Mouse (Mus musculus) liver, embryonic 11.5 days (tissue): ENCODE results near the gene Fam102a. TPM values are rescaled to one million over a fixed set of nuclear protein-coding genes. Genes with fewer than 3 reads are reported as not detected.

ENCODE experiments used
- ATAC-seq: fragments of 200-750 bp; cut with Nextera tagmentation; replicated peaks from 2 replicates; pipeline ENCODE4 v1.8.0; 2017; ENCODE audit warnings: moderate number of reproducible peaks, mild to moderate bottlenecking, moderate TSS enrichment, moderate library complexity; ENCODE audit not compliant: low FRiP score
- DNase-seq: peaks from one replicate; pipeline ENCODE4 v3.0.0-alpha.2; 2017; ENCODE audit warnings: low spot score
- H3K27ac ChIP-seq: fragments of 300-500 bp; sonication (generic); 2 replicates; pipeline ENCODE4 v1.5.1; 2014; ENCODE audit warnings: mild to moderate bottlenecking, low read depth, low read length, control low read depth
- H3K27me3 ChIP-seq: fragments of 300-500 bp; sonication (generic); replicated peaks from 2 replicates; pipeline ENCODE4 v1.6.1; 2014; ENCODE audit warnings: low read length, mixed read lengths; ENCODE audit not compliant: control insufficient read depth, insufficient read depth
- H3K36me3 ChIP-seq: fragments of 300-500 bp; sonication (generic); 2 replicates; pipeline ENCODE4 v1.6.1; 2014; ENCODE audit warnings: mild to moderate bottlenecking, low read length, moderate library complexity, mixed read lengths; ENCODE audit not compliant: control insufficient read depth, insufficient read depth
- H3K4me1 ChIP-seq: fragments of 300-500 bp; sonication (generic); replicated peaks from 2 replicates; pipeline ENCODE4 v1.6.1; 2014; ENCODE audit warnings: low read length, mixed read lengths; ENCODE audit not compliant: control insufficient read depth, insufficient read depth
- H3K4me2 ChIP-seq: fragments of 300-500 bp; sonication (generic); 2 replicates; pipeline ENCODE4 v1.6.1; 2014; ENCODE audit warnings: mild to moderate bottlenecking, control low read depth, moderate library complexity
- H3K4me3 ChIP-seq: fragments of 300-500 bp; sonication (generic); 2 replicates; pipeline ENCODE4 v1.5.1; 2014; ENCODE audit warnings: low read depth, low read length, control low read depth
- H3K9ac ChIP-seq: fragments of 300-500 bp; sonication (generic); 2 replicates; pipeline ENCODE4 v1.6.1; 2014; ENCODE audit warnings: low read depth, low read length, control low read depth
- H3K9me3 ChIP-seq: fragments of 300-500 bp; sonication (generic); 2 replicates; pipeline ENCODE4 v1.6.1; 2016; ENCODE audit warnings: low read length, inconsistent platforms, mixed read lengths; ENCODE audit not compliant: control insufficient read depth
- WGBS: fragments of 180-500 bp; shearing (Covaris S2); extraction: QIAGEN DNeasy Blood & Tissue Kit; methylation state at CpG from one replicate; pipeline ENCODE4 v1.1.7; 2014; 5-methylcytosine and 5-hydroxymethylcytosine counted together
- polyA plus RNA-seq: library from polyadenylated mRNA; unstranded; fragments of >200 nt; fragmentation: Nextera tagmentation; extraction: Ambion mirVana; gene quantifications from 2 replicates; pipeline ENCODE4 v1.2.1, GENCODE M21; 2014

Fam102a gene
- polyA plus RNA-seq, 1 experiment from 2014 or later, result 6.5 TPM

DNA sequence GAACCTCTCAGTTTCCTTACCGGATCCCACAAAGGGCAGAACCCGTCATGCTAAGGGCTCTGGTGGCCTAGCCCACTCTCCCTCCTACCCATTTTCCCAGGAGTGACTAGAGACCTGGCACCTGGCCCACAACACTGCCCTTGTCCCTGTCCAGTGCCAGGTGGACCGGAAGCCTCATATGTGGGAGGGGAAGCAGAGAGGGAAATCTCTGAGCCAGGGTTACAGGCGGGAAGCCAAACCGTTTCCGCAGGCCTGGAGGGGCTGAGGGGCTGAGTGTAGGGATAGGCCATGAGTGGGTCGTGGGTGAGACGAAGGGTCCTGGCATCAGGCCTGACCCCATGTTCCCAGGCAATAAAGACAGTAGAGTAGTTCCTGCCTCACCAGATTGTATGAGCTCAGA is 63.4 kb downstream of the Fam102a start:
- peaks cover 17% of the 10 kb centered on the region for H3K36me3 ChIP-seq
- no peak for DNase-seq
- no peaks in the 10 kb centered on the region for H3K27me3 ChIP-seq
- no peak overlapping the region for H3K9ac ChIP-seq
- no peak overlapping the region for H3K27ac ChIP-seq
- H3K4me2 ChIP-seq, result no peak overlapping the region
- 85% methylated on average over 8 of the region's 8 CpGs for WGBS
- no peak for ATAC-seq
- H3K9me3 ChIP-seq, result no peaks in the 10 kb centered on the region
- no peak overlapping the region for H3K4me3 ChIP-seq
- peaks cover 16% of the 10 kb centered on the region for H3K4me1 ChIP-seq

DNA sequence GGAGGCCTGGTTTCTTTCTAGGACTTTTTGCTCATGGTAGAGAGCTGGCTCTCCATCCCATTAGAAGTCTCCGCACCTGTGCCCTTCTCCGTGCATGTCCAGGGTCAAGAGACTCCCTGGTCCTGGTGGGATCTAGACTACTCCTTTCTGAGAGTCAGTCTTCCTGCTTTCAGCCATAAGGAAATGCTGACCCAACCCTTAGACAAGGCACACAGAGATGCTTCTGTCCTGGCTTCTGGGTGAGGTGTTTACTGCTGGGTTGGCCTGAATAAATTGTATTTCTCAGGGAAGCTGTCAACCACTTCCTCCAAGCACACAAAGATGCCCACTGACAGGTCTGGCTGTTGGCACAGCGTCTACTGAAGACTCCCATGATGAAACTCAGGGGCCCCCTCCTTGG is 64.3 kb downstream of the Fam102a start, which contains the start of gene St6galnac6:
Gene St6galnac6 (plus strand): TSS at position 301 of the 400 bp plus-strand sequence.
- ATAC-seq, result no peak
- Histone ChIP-seq H3K4me3 (no peak within 1 kb of the TSS), H3K36me3 (peaks cover 11% of the 10 kb centered on the region), H3K9me3 (no peaks in the 10 kb centered on the region), H3K9ac (no peak within 1 kb of the TSS), H3K27me3 (no peaks in the 10 kb centered on the region), H3K4me2 (no peak within 1 kb of the TSS), H3K27ac (no peak within 1 kb of the TSS), H3K4me1 (peaks cover 18% of the 10 kb centered on the region)
- 78% methylated on average over 3 of the region's 3 CpGs for WGBS
- no peak for DNase-seq

GRCm38 (mm10) chr2:32601417-32602065 is 66.4 kb downstream of the Fam102a start:
- 36% methylated on average over 8 of the region's 8 CpGs for WGBS
- Histone ChIP-seq H3K4me1 (peaks cover 23% of the 10 kb centered on the region), H3K4me2 (peak overlapping the region; percentile 39), H3K27ac (no peak overlapping the region), H3K9me3 (no peaks in the 10 kb centered on the region), H3K4me3 (no peak overlapping the region), H3K27me3 (no peaks in the 10 kb centered on the region), H3K36me3 (no peaks in the 10 kb centered on the region), H3K9ac (no peak overlapping the region)
- peak; percentile 78 for ATAC-seq
- peak; percentile 62 for DNase-seq

DNA sequence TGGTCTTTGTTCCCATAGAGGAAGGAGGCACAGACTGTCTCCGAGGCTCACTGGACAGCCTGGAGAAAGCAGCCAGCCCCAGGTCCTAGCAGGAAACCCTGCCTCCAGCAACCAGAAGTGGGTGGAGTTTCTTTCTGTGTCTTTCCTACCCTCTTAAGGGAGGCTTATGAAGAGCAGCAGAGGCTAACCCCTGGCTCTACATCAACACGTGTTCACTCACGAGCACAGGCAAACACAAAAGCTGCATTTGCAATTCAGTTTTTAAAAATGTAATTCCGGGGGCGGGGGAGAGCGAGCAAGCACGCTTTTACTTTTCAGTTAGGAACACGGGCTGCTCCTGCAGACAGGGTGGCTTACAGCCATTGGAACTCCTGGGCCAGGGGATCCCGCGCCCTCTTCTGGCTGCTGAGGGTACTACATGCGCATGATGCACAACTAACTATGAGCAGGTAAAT is 67.5 kb downstream of the Fam102a start:
- ATAC-seq (peak; percentile 63), DNase-seq (peak; percentile 89)
- WGBS, result 1% methylated on average over 11 of the region's 11 CpGs
- Histone ChIP-seq H3K36me3 (no peaks in the 10 kb centered on the region), H3K27ac (peak overlapping the region; percentile 21; the same call in 1 of the 2 replicates), H3K4me1 (peaks cover 27% of the 10 kb centered on the region), H3K9me3 (no peaks in the 10 kb centered on the region), H3K4me2 (peak overlapping the region; percentile 65), H3K9ac (peak overlapping the region; percentile 56), H3K4me3 (peak overlapping the region; percentile 44), H3K27me3 (no peaks in the 10 kb centered on the region)

GRCm38 (mm10) chr2:32604631-32605030 is 69.5 kb downstream of the Fam102a start:
- Histone ChIP-seq H3K27me3 (no peaks in the 10 kb centered on the region), H3K27ac (no peak overlapping the region), H3K4me1 (peaks cover 45% of the 10 kb centered on the region), H3K9me3 (no peaks in the 10 kb centered on the region), H3K4me3 (peak overlapping the region; percentile 12), H3K4me2 (peak overlapping the region; percentile 51), H3K36me3 (no peaks in the 10 kb centered on the region), H3K9ac (no peak overlapping the region)
- DNase-seq, result no peak
- WGBS, result 29% methylated on average over 10 of the region's 10 CpGs
- no peak for ATAC-seq

GRCm38 (mm10) chr2:32606161-32607142 is 71.3 kb downstream of the Fam102a start:
- ATAC-seq (peak; percentile 74), DNase-seq (peak; percentile 86)
- Histone ChIP-seq H3K9me3 (no peaks in the 10 kb centered on the region), H3K27me3 (no peaks in the 10 kb centered on the region), H3K4me2 (peak overlapping the region; percentile 96), H3K9ac (peak overlapping the region; percentile 83), H3K4me3 (peak overlapping the region; percentile 87), H3K4me1 (peaks cover 53% of the 10 kb centered on the region), H3K27ac (peak overlapping the region; percentile 77), H3K36me3 (no peaks in the 10 kb centered on the region)
- 10% methylated on average over 52 of the region's 55 CpGs for WGBS

DNA sequence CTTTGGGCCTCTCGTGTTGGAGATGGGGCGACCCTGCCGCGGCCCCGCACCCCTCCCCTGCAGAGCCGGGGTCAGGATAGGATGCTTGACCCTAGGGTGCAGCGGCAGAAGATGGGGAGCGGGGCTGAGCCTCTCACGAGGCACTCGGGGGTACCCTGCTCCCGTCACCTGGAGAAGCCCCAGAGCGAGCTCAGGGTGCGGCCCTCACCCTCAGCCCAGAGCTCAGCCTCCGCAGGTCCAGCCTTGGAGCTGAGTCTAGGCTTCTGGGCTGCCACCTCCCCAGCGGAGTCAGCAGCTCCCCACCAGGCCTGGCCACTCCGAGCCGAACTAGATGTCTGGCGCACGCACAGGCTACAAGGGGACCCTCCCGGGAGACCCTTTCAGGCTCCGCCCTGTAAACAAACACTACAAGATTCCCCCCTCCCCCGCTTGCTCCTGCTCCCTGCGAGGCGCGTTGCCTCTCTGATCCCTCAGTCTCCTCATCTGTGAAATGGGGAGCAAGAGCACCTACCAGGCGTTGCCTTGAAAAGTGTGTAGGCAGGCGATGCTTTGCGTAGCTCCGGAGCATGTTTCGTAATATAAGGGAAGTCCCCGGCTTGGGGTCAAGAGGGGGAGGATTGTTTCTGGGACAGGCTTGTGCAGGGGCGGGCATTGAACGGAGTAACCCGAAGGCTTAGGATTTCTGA is 72.3 kb downstream of the Fam102a start:
- Histone ChIP-seq H3K9ac (peak overlapping the region; percentile 83), H3K27ac (peak overlapping the region; percentile 77), H3K4me2 (peak overlapping the region; percentile 96), H3K4me3 (peak overlapping the region; percentile 87), H3K27me3 (no peaks in the 10 kb centered on the region), H3K4me1 (peaks cover 49% of the 10 kb centered on the region), H3K36me3 (no peaks in the 10 kb centered on the region), H3K9me3 (no peaks in the 10 kb centered on the region)
- WGBS, result 4% methylated on average over 34 of the region's 34 CpGs
- ATAC-seq, result peak; percentile 27
- peak; percentile 75 for DNase-seq

DNA sequence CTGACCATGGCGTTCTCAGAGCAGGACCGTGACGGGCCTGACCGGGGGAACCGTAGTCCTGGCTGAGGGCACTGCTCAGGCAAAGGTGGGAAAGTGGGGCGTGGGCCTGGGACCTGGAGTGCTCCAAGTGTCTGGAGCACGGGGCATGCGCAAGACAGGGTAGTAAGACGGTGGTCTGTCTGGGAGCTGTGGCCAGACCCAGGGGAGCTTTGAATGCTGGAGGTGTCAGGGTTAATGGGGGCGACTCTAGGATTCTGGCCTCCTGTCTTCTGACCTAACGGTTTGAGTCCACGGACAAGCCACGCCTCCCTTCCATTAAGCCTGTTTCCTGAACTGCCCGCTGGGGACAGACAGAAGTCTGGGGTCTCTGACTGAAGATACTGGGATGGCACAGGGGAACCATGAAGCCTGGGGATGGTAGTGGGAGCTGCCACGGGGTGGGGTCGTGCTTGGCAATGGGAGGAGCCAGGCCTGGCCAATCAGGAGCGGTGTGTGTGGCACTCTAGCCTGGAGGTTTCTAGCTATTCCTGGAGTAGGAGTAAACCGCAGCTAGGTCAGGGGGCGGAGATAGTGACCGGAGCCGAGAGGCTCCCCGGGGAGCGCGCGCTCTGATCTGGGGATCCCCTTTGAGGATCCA is 73.1 kb downstream of the Fam102a start:
- ATAC-seq (peak; percentile 78), DNase-seq (peak; percentile 84)
- peak overlapping the region; percentile 96 for H3K4me2 ChIP-seq
- H3K9me3 ChIP-seq, result no peaks in the 10 kb centered on the region
- H3K4me1 ChIP-seq, result peaks cover 47% of the 10 kb centered on the region
- H3K4me3 ChIP-seq, result peak overlapping the region; percentile 87
- H3K27ac ChIP-seq, result peak overlapping the region; percentile 77
- peak overlapping the region; percentile 83 for H3K9ac ChIP-seq
- H3K27me3 ChIP-seq, result no peaks in the 10 kb centered on the region
- peaks cover 3% of the 10 kb centered on the region; the same call in 1 of the 2 replicates for H3K36me3 ChIP-seq
- 3% methylated on average over 25 of the region's 25 CpGs for WGBS
